Mouse (Mus musculus): ENCODE results near the gene Dennd4b. TPM values are rescaled to one million over a fixed set of nuclear protein-coding genes. Genes with fewer than 3 reads are reported as not detected.

Dennd4b gene
- total RNA-seq, 4 experiments from 2014 or later = 32.8 to 38.7 (median 33.0) TPM

Small RNAs within 50 kb of the gene (microRNA-seq; reads per million reads assigned to microRNA genes)
- gene Mir7012 = 0.25 to 1.9 reads per million in 2 experiments

Other genes starting within 250 kb of the Dennd4b start
- gene 4933434E20Rik, start 213.5 kb upstream of the Dennd4b start, total RNA-seq (2022) = 100 to 1,000 TPM in 1 of 4 experiments, 10 to 100 TPM in 3; 94.7 to 111 (median 99.1) TPM
- gene Ubap2l, start 212.6 kb upstream of the Dennd4b start, total RNA-seq (2022) = 100 to 1,000 TPM; 165 to 186 (median 173) TPM
- 100 to 1,000 TPM; 143 to 186 (median 163) TPM for gene Tpm3, start 192.5 kb upstream of the Dennd4b start, total RNA-seq (2022)
- under 1 TPM; 0.16 to 0.41 (median 0.32) TPM for gene Nup210l, start 161.1 kb upstream of the Dennd4b start, total RNA-seq (2022)
- 1,000 to 10,000 TPM in 3 of 4 experiments, 100 to 1,000 TPM in 1; 970 to 1,112 (median 1,031) TPM for gene Rps27, start 51.5 kb upstream of the Dennd4b start, total RNA-seq (2022)
- gene Rab13, start 51.5 kb upstream of the Dennd4b start, total RNA-seq (2022) = 10 to 100 TPM in 1 of 4 experiments, 1 to 10 TPM in 3; 7.4 to 10.4 (median 7.7) TPM
- gene Jtb, start 33.6 kb upstream of the Dennd4b start, total RNA-seq (2022) = 10 to 100 TPM; 36.9 to 38.2 (median 37.4) TPM
- under 1 TPM in 2 of 4 experiments, not detected in 2; 0.23 to 0.45 TPM for gene Creb3l4, start 21.7 kb upstream of the Dennd4b start, total RNA-seq (2022)
- 10 to 100 TPM; 43.0 to 64.2 (median 50.4) TPM for gene Slc39a1, start 17.0 kb upstream of the Dennd4b start, total RNA-seq (2022)
- 10 to 100 TPM; 39.7 to 43.8 (median 42.8) TPM for gene Crtc2, start 11.0 kb upstream of the Dennd4b start, total RNA-seq (2022)
- 100 to 1,000 TPM; 100 to 109 (median 104) TPM for gene Gatad2b, start 28.0 kb downstream of the Dennd4b start, total RNA-seq (2022)
- gene Slc27a3, start 124.8 kb downstream of the Dennd4b start, total RNA-seq (2022) = 10 to 100 TPM in 3 of 4 experiments, 1 to 10 TPM in 1; 9.1 to 12.7 (median 12.1) TPM
- gene Ints3, start 168.4 kb downstream of the Dennd4b start, total RNA-seq (2022) = 10 to 100 TPM; 56.4 to 85.0 (median 73.0) TPM
- gene Npr1, start 200.7 kb downstream of the Dennd4b start, total RNA-seq (2022) = 1 to 10 TPM; 5.1 to 6.7 (median 5.8) TPM
- gene Ilf2, start 210.9 kb downstream of the Dennd4b start, total RNA-seq (2022) = 10 to 100 TPM; 84.2 to 89.7 (median 87.4) TPM
- gene Snapin, start 225.8 kb downstream of the Dennd4b start, total RNA-seq (2022) = 10 to 100 TPM; 54.7 to 68.9 (median 63.0) TPM
- 100 to 1,000 TPM; 146 to 155 (median 153) TPM for gene Chtop, start 244.3 kb downstream of the Dennd4b start, total RNA-seq (2022)
- gene S100a1, start 249.2 kb downstream of the Dennd4b start, total RNA-seq (2022) = 100 to 1,000 TPM in 2 of 4 experiments, 10 to 100 TPM in 2; 87.1 to 154 (median 123) TPM
- 10 to 100 TPM; 16.9 to 33.3 (median 24.9) TPM for gene S100a13, start 249.2 kb downstream of the Dennd4b start, total RNA-seq (2022)